9 mouse cellular contexts compared by ENCODE assay signal in the genomic region with DNA sequence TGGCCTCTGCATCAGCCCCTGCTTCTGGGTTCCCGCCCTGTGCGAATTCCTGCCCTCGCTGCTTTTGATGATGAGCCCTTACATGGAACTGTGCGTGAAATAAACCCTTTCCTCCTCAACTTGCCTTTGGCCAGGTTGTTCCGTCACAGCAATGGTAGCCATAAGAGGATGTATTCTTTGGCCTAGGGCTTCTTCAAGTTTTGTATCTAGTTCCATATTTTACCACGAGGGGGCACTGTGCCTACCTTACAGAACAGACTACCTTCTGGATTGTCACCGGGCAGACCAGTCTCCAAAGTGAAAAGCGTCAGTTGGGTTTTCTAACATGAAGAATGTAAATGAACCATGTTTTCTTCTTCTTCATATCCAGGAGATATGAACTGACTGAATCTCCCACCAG. TPM values are rescaled to one million over a fixed set of nuclear protein-coding genes. Genes with fewer than 3 reads are reported as not detected.
DNase-seq lines count a peak whose midpoint lies in the region; ATAC-seq lines count a peak whose summit lies in the region.
"Had no signal": no experiment of that assay in that cellular context is flagged by ENCODE, and none has a peak within 500 bp of the region (broad histone marks: within the 10 kb centered on the region; RNA-seq: fewer than 3 reads in every experiment).

No protein-coding gene starts in this region.

- DNase-seq in midbrain, embryonic 10.5 days (ENCODE audit: low spot score), result peak; percentile 27
- peak; percentile 13 for DNase-seq in adipocyte (ENCODE audit: low spot score)
- peak; percentile 63 for DNase-seq in forelimb bud, embryonic 11.5 days (ENCODE audit: low read depth, low spot score)
- peak; percentile 35 to 50 for DNase-seq in kidney, adult 8-10 months
- peak; percentile 37 for DNase-seq in limb, embryonic 11.5 days (ENCODE audit: low spot score)
- peak; percentile 28 for DNase-seq in retina, adult 2 months (ENCODE audit: low read depth, low spot score)

- no peak overlapping the region for H3K9ac ChIP-seq in midbrain, embryonic 16.5 days (ENCODE audit: low read depth, low read length)
- no peak overlapping the region for H3K9ac ChIP-seq in limb, embryonic 11.5 days (ENCODE audit: low read length)
- H3K9ac ChIP-seq: embryonic facial prominence, embryonic 12.5 days had no signal

- no peak overlapping the region for H3K4me2 ChIP-seq in midbrain, embryonic 16.5 days (ENCODE audit: low read length)
- no peak overlapping the region for H3K4me2 ChIP-seq in limb, embryonic 11.5 days (ENCODE audit: low read depth, severe bottlenecking)
- H3K4me2 ChIP-seq: embryonic facial prominence, embryonic 12.5 days had no signal

- no peaks in the 10 kb centered on the region for H3K36me3 ChIP-seq in midbrain, embryonic 10.5 days
- no peaks in the 10 kb centered on the region for H3K36me3 ChIP-seq in midbrain, embryonic 16.5 days (ENCODE audit: control insufficient read depth, insufficient read depth, low read length)
- no peaks in the 10 kb centered on the region for H3K36me3 ChIP-seq in limb, embryonic 11.5 days (ENCODE audit: control insufficient read depth, insufficient read depth, low read length)
- H3K36me3 ChIP-seq: embryonic facial prominence, embryonic 12.5 days had no signal

- no peak for ATAC-seq in midbrain, embryonic 16.5 days
- ATAC-seq in limb, embryonic 11.5 days (ENCODE audit: insufficient number of reproducible peaks, low FRiP score, low TSS enrichment, low read depth), result no peak
- no peak for ATAC-seq in erythroblast, adult 5-6 weeks (replicated peaks; ENCODE audit: low FRiP score, poor library complexity, severe bottlenecking)

- no peaks in the 10 kb centered on the region for H3K27me3 ChIP-seq in midbrain, embryonic 10.5 days (ENCODE audit: low read depth, poor library complexity, severe bottlenecking)
- no peaks in the 10 kb centered on the region for H3K27me3 ChIP-seq in midbrain, embryonic 16.5 days (ENCODE audit: control insufficient read depth, insufficient read depth, low read depth, low read length)
- H3K27me3 ChIP-seq in limb, embryonic 11.5 days (ENCODE audit: control insufficient read depth, insufficient read depth, low read length), result no peaks in the 10 kb centered on the region
- H3K27me3 ChIP-seq: embryonic facial prominence, embryonic 12.5 days had no signal

- 47% methylated on average over 8 of the region's 8 CpGs for whole genome bisulfite sequencing in midbrain, embryonic 10.5 days
- WGBS in midbrain, embryonic 16.5 days, result 40% methylated on average over 8 of the region's 8 CpGs
- 44% methylated on average over 8 of the region's 8 CpGs for WGBS in limb, embryonic 11.5 days

- no peak overlapping the region for H3K27ac ChIP-seq in midbrain, embryonic 10.5 days (replicated peaks)
- no peak overlapping the region for H3K27ac ChIP-seq in midbrain, embryonic 16.5 days (ENCODE audit: low read length)
- no peak overlapping the region for H3K27ac ChIP-seq in limb, embryonic 11.5 days (replicated peaks; ENCODE audit: low read depth, low read length)
- H3K27ac ChIP-seq: embryonic facial prominence, embryonic 12.5 days had no signal

- no peaks in the 10 kb centered on the region for H3K4me1 ChIP-seq in midbrain, embryonic 10.5 days
- H3K4me1 ChIP-seq in midbrain, embryonic 16.5 days (ENCODE audit: control insufficient read depth, insufficient read depth, low read length), result no peaks in the 10 kb centered on the region
- no peaks in the 10 kb centered on the region for H3K4me1 ChIP-seq in limb, embryonic 11.5 days (ENCODE audit: control insufficient read depth, insufficient read depth, low read length)
- H3K4me1 ChIP-seq: embryonic facial prominence, embryonic 12.5 days had no signal

- H3K4me3 ChIP-seq in midbrain, embryonic 10.5 days, result no peak overlapping the region
- no peak overlapping the region for H3K4me3 ChIP-seq in midbrain, embryonic 16.5 days (ENCODE audit: low read depth, low read length)
- no peak overlapping the region for H3K4me3 ChIP-seq in limb, embryonic 11.5 days (ENCODE audit: low read depth, low read length)
- H3K4me3 ChIP-seq: embryonic facial prominence, embryonic 12.5 days had no signal

- no peaks in the 10 kb centered on the region for H3K9me3 ChIP-seq in midbrain, embryonic 10.5 days (replicated peaks)
- no peaks in the 10 kb centered on the region for H3K9me3 ChIP-seq in midbrain, embryonic 16.5 days (replicated peaks; ENCODE audit: control insufficient read depth, low read length, poor library complexity, severe bottlenecking)
- H3K9me3 ChIP-seq in limb, embryonic 11.5 days (ENCODE audit: control insufficient read depth, low read length), result no peaks in the 10 kb centered on the region
- H3K9me3 ChIP-seq: embryonic facial prominence, embryonic 12.5 days had no signal

RNA-seq across cellular contexts. Expression of a gene that starts 58.7 kb away (rescaled TPM):
- polyA plus RNA-seq in midbrain, embryonic 10.5 days (2016; fragmentation: Nextera tagmentation; extraction: Ambion mirVana), result 1.8 and 2.0 TPM in 2 replicates
- polyA plus RNA-seq in midbrain, embryonic 16.5 days (2015; fragmentation: Nextera tagmentation; extraction: Ambion mirVana), result 7.1 and 7.8 TPM in 2 replicates
- polyA plus RNA-seq in limb, embryonic 11.5 days (2014; fragmentation: Nextera tagmentation; extraction: Ambion mirVana), result 1.5 and 1.6 TPM in 2 replicates
- 0.63 and 0.96 TPM in 2 replicates for total RNA-seq in erythroblast, adult 5-6 weeks (2015; ENCODE audit: low replicate concordance)
- total RNA-seq in erythroblast, adult 5-6 weeks (2017; ENCODE audit: low replicate concordance), result 0.28 and 1.3 TPM in 2 replicates

Comparison
In these comparisons a context has a peak if more than half of its experiments do, and no peak if none do; other contexts are left out.
1. DNase-seq: peak in every context shown above with its lines; median percentile 63 in forelimb bud, embryonic 11.5 days; 42 in kidney, adult 8-10 months; 37 in limb, embryonic 11.5 days; 28 in retina, adult 2 months; 27 in midbrain, embryonic 10.5 days; 13 in adipocyte.